Mouse (Mus musculus) left cerebral cortex, adult 2 months (tissue): ENCODE results near the gene St6galnac3. TPM values are rescaled to one million over a fixed set of nuclear protein-coding genes. Genes with fewer than 3 reads are reported as not detected.
A peak's percentile ranks its signal among the peaks of the same experiment; 100 is the strongest.

Experiments
- DNase-seq, 2 experiments: peaks; one replicate each; pipeline ENCODE4 v3.0.0; 2021 to 2022; ENCODE audit warnings: low spot score in 2 of 2, mixed read lengths in 1 of 2; ENCODE audit errors: extremely low spot score in 1 of 2
- H3K27ac ChIP-seq: fragments of 200-600 bp; 2 replicates; pipeline ENCODE4 v1.8.1; 2022
- H3K4me3 ChIP-seq: fragments of 200-600 bp; 2 replicates; pipeline ENCODE4 v1.8.1; 2022
- CTCF ChIP-seq: fragments of 200-600 bp; IDR thresholded peaks from 2 replicates; pipeline ENCODE4 v1.8.1; 2022; ENCODE audit warnings: antibody characterized with exemption, mild to moderate bottlenecking, moderate library complexity
- intact Hi-C: fragments of 180-260 bp; cut with DNase I; formaldehyde crosslinking; loops from one replicate; pipeline ENCODE4 v1.15.1; 2025
- total RNA-seq, 2 experiments: library from RNA; stranded (reverse); gene quantifications; 2 replicates each; pipeline ENCODE4 v1.2.3; 2021

The St6galnac3 gene
- total RNA-seq, 2 experiments from 2014 or later, result 17.1 to 18.8 TPM

DNA sequence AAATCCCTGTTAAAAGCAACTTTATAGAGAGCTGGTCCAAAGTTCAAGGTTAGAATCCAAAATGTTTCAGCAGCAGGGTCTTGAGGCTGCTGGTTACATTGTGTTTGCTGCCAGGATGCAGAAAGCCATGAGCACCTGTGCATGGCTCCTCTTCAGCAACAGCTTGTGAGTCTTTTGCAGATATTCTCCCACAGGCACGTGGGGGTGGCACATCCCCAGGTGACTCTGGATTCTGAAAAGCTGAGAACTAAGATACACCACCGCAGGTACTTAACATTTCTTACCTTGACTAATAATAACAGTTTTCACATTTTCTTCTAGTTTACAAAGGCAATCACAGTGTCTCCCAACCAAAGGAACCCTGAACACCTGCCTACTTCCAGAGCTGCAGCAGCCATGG lies 387.8 kb downstream of the St6galnac3 start:
- no peak for DNase-seq
- Histone ChIP-seq H3K27ac (no peak overlapping the region), H3K4me3 (no peak overlapping the region)
- intact Hi-C loops, result loop anchor here (5.0 kb wide), 1 partner anchor 355 kb away; the partner anchor contains the start of gene St6galnac5
- TF ChIP-seq CTCF, result no peak

GRCm38 (mm10) chr3:153334152-153334825 lies 390.7 kb downstream of the St6galnac3 start:
- intact Hi-C loops, result no loop called here
- no peak overlapping the region for H3K27ac ChIP-seq
- peak; percentile 7 for TF ChIP-seq CTCF
- no peak for DNase-seq
- H3K4me3 ChIP-seq, result no peak overlapping the region

- TF ChIP-seq CTCF, result no peak
- intact Hi-C loops, result loop anchor here (5.0 kb wide), 1 partner anchor 87 kb away; no protein-coding TSS in a partner anchor
- H3K27ac ChIP-seq, result peak overlapping the region; percentile 60; the same call in 1 of the 2 replicates
- DNase-seq, result no peak
- H3K4me3 ChIP-seq, result no peak overlapping the region
These were observed 400.7 kb downstream of the St6galnac3 start for GRCm38 (mm10) chr3:153324307-153324706.

DNA sequence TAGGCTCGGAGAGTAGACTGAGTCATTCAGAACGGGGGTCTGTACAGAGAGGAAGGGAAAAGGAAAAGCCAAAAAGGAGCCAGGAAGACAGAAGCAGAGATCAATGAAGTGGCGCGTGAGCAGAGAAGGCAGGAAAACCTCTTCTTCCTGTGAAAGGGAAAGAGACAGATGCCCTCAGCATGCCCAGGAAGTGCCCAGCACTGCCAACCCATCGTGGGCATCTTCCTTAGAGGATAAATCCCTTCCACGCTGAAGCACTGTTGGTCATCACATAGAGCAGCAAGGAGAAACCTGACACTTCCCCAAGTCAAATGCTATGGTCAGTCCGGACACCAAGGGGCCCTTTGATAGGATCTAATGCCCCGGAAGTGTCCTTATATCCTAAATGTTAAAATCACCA lies 401.5 kb downstream of the St6galnac3 start:
- DNase-seq, result no peak
- Histone ChIP-seq H3K27ac (peak overlapping the region; percentile 60; the same call in 1 of the 2 replicates), H3K4me3 (no peak overlapping the region)
- intact Hi-C loops, result loop anchor here (5.0 kb wide), 1 partner anchor 86 kb away; no protein-coding TSS in a partner anchor
- TF ChIP-seq CTCF, result no peak

DNA sequence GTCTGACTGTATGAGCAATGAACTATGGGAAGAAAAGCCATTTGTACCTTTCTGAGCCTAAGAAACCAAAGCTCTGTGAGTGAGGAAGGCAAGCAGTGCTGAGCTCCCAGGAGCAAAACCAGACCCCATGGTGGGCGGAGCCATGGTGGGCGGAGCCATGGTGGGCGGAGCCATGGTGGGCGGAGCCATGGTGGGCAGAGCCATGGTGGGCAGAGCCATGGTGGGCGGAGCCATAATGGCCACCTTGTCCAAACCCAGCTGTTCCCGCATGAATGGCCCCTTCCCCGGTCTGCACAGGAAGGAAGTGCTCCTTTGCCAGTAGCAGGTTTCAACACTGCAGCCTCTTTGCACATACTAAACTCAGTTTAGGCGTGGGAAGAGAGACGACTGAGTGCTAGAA lies 411.4 kb downstream of the St6galnac3 start:
- no peak overlapping the region for H3K4me3 ChIP-seq
- no peak overlapping the region for H3K27ac ChIP-seq
- no peak for DNase-seq
- intact Hi-C loops, result no loop called here
- TF ChIP-seq CTCF, result no peak

- H3K4me3 ChIP-seq, result no peak overlapping the region
- DNase-seq, result no peak
- H3K27ac ChIP-seq, result no peak overlapping the region
- intact Hi-C loops, result no loop called here
- no peak for TF ChIP-seq CTCF
These were observed 411.8 kb downstream of the St6galnac3 start for GRCm38 (mm10) chr3:153313167-153313566.

DNA sequence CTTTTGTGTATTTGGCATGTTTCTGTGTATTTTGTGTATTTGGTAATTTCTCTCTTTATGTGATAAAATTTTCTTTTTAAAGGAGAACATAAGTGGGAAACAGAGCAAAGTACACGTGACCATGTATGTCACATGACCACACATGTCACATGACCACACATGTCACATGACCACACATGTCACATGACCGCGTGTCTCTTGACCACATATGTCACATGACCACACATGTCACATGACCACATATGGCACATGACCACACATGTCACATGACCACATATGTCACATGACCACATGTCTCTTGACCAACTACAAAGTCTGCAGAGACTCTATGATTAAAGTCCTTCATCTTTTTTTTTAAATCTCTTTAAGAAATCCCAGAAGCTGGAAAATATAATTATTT lies 413.0 kb downstream of the St6galnac3 start:
- DNase-seq, result no peak
- Histone ChIP-seq H3K27ac (no peak overlapping the region), H3K4me3 (no peak overlapping the region)
- no peak for TF ChIP-seq CTCF
- intact Hi-C loops, result no loop called here

DNA sequence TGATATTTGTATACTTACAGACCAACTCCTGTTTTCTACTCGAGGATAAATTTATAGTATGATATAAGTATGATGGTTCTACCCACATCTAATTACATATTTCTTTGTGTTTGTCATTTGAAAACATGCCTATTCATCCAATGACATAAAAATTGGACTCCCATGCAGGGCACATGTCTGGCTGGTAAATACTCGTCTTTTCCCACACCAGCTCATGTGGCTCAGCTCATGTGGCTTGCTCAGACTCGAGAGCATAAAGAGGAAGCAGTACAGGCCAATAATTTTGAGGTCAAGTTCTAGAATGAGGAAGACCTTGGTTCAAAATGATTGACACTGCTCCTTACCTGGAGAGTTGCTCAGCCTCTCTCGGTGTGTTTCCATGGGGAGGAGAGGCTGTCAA lies 416.6 kb downstream of the St6galnac3 start:
- no peak overlapping the region for H3K4me3 ChIP-seq
- H3K27ac ChIP-seq, result no peak overlapping the region
- no peak for DNase-seq
- TF ChIP-seq CTCF, result no peak
- intact Hi-C loops, result no loop called here

DNA sequence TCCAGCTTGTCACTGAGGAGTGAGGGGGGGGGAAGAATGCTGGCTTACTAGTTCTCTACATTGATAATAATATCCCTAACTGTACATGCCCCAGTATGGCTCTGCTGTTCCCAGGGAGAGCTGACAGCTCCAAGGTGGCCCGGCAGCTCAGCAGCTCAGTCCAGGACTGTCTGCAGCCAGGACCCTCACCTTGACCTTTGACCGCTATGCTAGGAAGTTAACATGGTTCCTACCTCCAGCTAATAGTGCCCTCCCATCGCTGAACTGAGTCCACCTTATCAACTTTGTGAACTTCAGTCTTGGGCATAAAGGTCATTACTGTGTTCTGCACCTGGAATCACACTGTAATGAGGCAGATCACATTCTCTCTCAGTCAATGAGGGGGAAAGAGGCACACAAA lies 419.8 kb downstream of the St6galnac3 start:
- no peak for TF ChIP-seq CTCF
- intact Hi-C loops, result no loop called here
- no peak overlapping the region for H3K4me3 ChIP-seq
- H3K27ac ChIP-seq, result no peak overlapping the region
- no peak for DNase-seq

GRCm38 (mm10) chr3:153302376-153302775 lies 422.6 kb downstream of the St6galnac3 start:
- TF ChIP-seq CTCF, result no peak
- Histone ChIP-seq H3K4me3 (no peak overlapping the region), H3K27ac (no peak overlapping the region)
- DNase-seq, result no peak
- intact Hi-C loops, result no loop called here

- no peak overlapping the region for H3K4me3 ChIP-seq
- intact Hi-C loops, result no loop called here
- H3K27ac ChIP-seq, result no peak overlapping the region
- DNase-seq, result peak; percentile 28 to 47
- no peak for TF ChIP-seq CTCF
These were observed 428.5 kb downstream of the St6galnac3 start for GRCm38 (mm10) chr3:153296375-153297068.

- no peak for DNase-seq
- Histone ChIP-seq H3K4me3 (no peak overlapping the region), H3K27ac (no peak overlapping the region)
- TF ChIP-seq CTCF, result no peak
- intact Hi-C loops, result no loop called here
These were observed 432.1 kb downstream of the St6galnac3 start for GRCm38 (mm10) chr3:153292853-153293252.
